Mouse (Mus musculus) heart, adult 2 months (tissue): ENCODE data around the gene Nrxn3. TPM values are rescaled to one million over a fixed set of nuclear protein-coding genes. Genes with fewer than 3 reads are reported as not detected.

Experiments used
- DNase-seq, 2 experiments: peaks; one replicate each; pipeline ENCODE4 v3.0.0; 2021
- H3K27ac ChIP-seq: fragments of 200-600 bp; 2 replicates; pipeline ENCODE4 v1.8.1; 2022
- H3K27me3 ChIP-seq: fragments of 200-500 bp; 2 replicates; pipeline ENCODE4 v1.6.1; 2012; ENCODE audit warnings: mild to moderate bottlenecking, low read length, inconsistent platforms, mixed read lengths; ENCODE audit not compliant: control insufficient read depth, insufficient read depth
- H3K36me3 ChIP-seq: fragments of 200-500 bp; 2 replicates; pipeline ENCODE4 v1.6.1; 2012; ENCODE audit warnings: low read length, inconsistent platforms; ENCODE audit not compliant: control insufficient read depth, insufficient read depth
- H3K4me1 ChIP-seq: fragments of 200-500 bp; 2 replicates; pipeline ENCODE4 v1.6.1; 2011; ENCODE audit warnings: low read length; ENCODE audit not compliant: control insufficient read depth, insufficient read depth
- H3K4me3 ChIP-seq: fragments of 200-600 bp; 2 replicates; pipeline ENCODE4 v1.8.1; 2022
- H3K79me2 ChIP-seq: fragments of 200-500 bp; replicated peaks from 2 replicates; pipeline ENCODE4 v1.6.1; 2012; ENCODE audit warnings: mild to moderate bottlenecking, inconsistent platforms, low read length, moderate library complexity, mixed read lengths; ENCODE audit not compliant: control insufficient read depth, insufficient read depth
- H3K9ac ChIP-seq: fragments of 200-500 bp; 2 replicates; pipeline ENCODE4 v1.6.1; 2012; ENCODE audit warnings: low read depth, mild to moderate bottlenecking, control low read depth, inconsistent platforms, low read length, mixed read lengths
- CTCF ChIP-seq: fragments of 200-600 bp; IDR thresholded peaks from 2 replicates; pipeline ENCODE4 v1.8.1; 2022; ENCODE audit warnings: antibody characterized with exemption, mild to moderate bottlenecking, moderate library complexity
- EP300 ChIP-seq: fragments of 200-500 bp; IDR thresholded peaks from 2 replicates; pipeline ENCODE4 v1.6.1; 2011; ENCODE audit warnings: low read depth, low read length, control low read depth; ENCODE audit not compliant: insufficient read depth
- POLR2A ChIP-seq: fragments of 200-500 bp; IDR thresholded peaks from 2 replicates; pipeline ENCODE4 v1.6.1; 2011; ENCODE audit warnings: mild to moderate bottlenecking, low read depth, low read length, control low read depth; ENCODE audit not compliant: insufficient read depth
- WGBS: fragments of 180-500 bp; shearing (Covaris S2); methylation state at CpG from one replicate; pipeline ENCODE4 v1.1.7; 2018; 5-methylcytosine and 5-hydroxymethylcytosine counted together
- intact Hi-C: fragments of 180-260 bp; cut with DNase I; formaldehyde crosslinking; loops from one replicate; pipeline ENCODE4 v1.15.1; 2025
- polyA plus RNA-seq: library from polyadenylated mRNA; depleted of rRNA; stranded (reverse); fragments of >200 nt; gene quantifications from 2 replicates; pipeline ENCODE4 v1.2.3, GENCODE M21; 2012
- total RNA-seq, 2 experiments: library from RNA; stranded (reverse); gene quantifications; 2 replicates each; pipeline ENCODE4 v1.2.3; 2021

The Nrxn3 gene
- total and polyA plus RNA-seq, 3 experiments = 0.18 to 0.31 TPM; not detected in 1

GRCm38 (mm10) chr12:89854355-89854754, 1131.7 kb downstream of the Nrxn3 start:
- no peak overlapping the region for H3K27ac ChIP-seq
- no peaks in the 10 kb centered on the region for H3K27me3 ChIP-seq
- no peaks in the 10 kb centered on the region for H3K36me3 ChIP-seq
- H3K4me1 ChIP-seq = no peaks in the 10 kb centered on the region
- 60% methylated on average over 4 of the region's 4 CpGs for WGBS
- intact Hi-C loops = no loop called here
- H3K9ac ChIP-seq = no peak overlapping the region
- DNase-seq = no peak
- no peak for TF ChIP-seq POLR2A
- no peak for TF ChIP-seq CTCF
- TF ChIP-seq EP300 = no peak
- no peak overlapping the region for H3K4me3 ChIP-seq
- H3K79me2 ChIP-seq = no peaks in the 10 kb centered on the region

GRCm38 (mm10) chr12:89867124-89867523, 1144.4 kb downstream of the Nrxn3 start:
- Histone ChIP-seq H3K27me3 (no peaks in the 10 kb centered on the region), H3K36me3 (no peaks in the 10 kb centered on the region), H3K79me2 (no peaks in the 10 kb centered on the region), H3K9ac (no peak overlapping the region), H3K4me1 (no peaks in the 10 kb centered on the region), H3K27ac (no peak overlapping the region), H3K4me3 (no peak overlapping the region)
- DNase-seq = no peak
- no peak for TF ChIP-seq EP300
- TF ChIP-seq CTCF = no peak
- TF ChIP-seq POLR2A = no peak
- intact Hi-C loops = no loop called here

- Histone ChIP-seq H3K27ac (no peak overlapping the region), H3K27me3 (no peaks in the 10 kb centered on the region), H3K4me3 (no peak overlapping the region), H3K36me3 (no peaks in the 10 kb centered on the region), H3K9ac (no peak overlapping the region), H3K4me1 (no peaks in the 10 kb centered on the region), H3K79me2 (no peaks in the 10 kb centered on the region)
- WGBS = 72% methylated on average over 8 of the region's 8 CpGs
- intact Hi-C loops = no loop called here
- TF ChIP-seq POLR2A (no peak), EP300 (no peak), CTCF (no peak)
- no peak for DNase-seq
These were observed 1160.1 kb downstream of the Nrxn3 start for GRCm38 (mm10) chr12:89882617-89883370.

GRCm38 (mm10) chr12:89884576-89884975, 1161.9 kb downstream of the Nrxn3 start:
- intact Hi-C loops = no loop called here
- Histone ChIP-seq H3K4me3 (no peak overlapping the region), H3K27me3 (no peaks in the 10 kb centered on the region), H3K27ac (no peak overlapping the region), H3K4me1 (no peaks in the 10 kb centered on the region), H3K36me3 (no peaks in the 10 kb centered on the region), H3K9ac (no peak overlapping the region), H3K79me2 (no peaks in the 10 kb centered on the region)
- no peak for DNase-seq
- TF ChIP-seq CTCF = no peak
- TF ChIP-seq EP300 = no peak
- 88% methylated on average over 1 of the region's 1 CpGs for WGBS

- Histone ChIP-seq H3K4me3 (no peak overlapping the region), H3K4me1 (no peaks in the 10 kb centered on the region), H3K27me3 (no peaks in the 10 kb centered on the region), H3K9ac (no peak overlapping the region), H3K36me3 (no peaks in the 10 kb centered on the region), H3K79me2 (no peaks in the 10 kb centered on the region), H3K27ac (no peak overlapping the region)
- intact Hi-C loops = no loop called here
- TF ChIP-seq CTCF (no peak), POLR2A (no peak)
- WGBS = 55% methylated on average over 3 of the region's 3 CpGs
- no peak for DNase-seq
These were observed 1166.0 kb downstream of the Nrxn3 start for GRCm38 (mm10) chr12:89888647-89889046.

- H3K27me3 ChIP-seq = no peaks in the 10 kb centered on the region
- H3K9ac ChIP-seq = no peak overlapping the region
- no peak for DNase-seq
- H3K4me3 ChIP-seq = no peak overlapping the region
- no peaks in the 10 kb centered on the region for H3K79me2 ChIP-seq
- intact Hi-C loops = no loop called here
- no peak overlapping the region for H3K27ac ChIP-seq
- no peaks in the 10 kb centered on the region for H3K36me3 ChIP-seq
- no peaks in the 10 kb centered on the region for H3K4me1 ChIP-seq
- TF ChIP-seq EP300 (no peak), POLR2A (no peak), CTCF (no peak)
- WGBS = 52% methylated on average over 2 of the region's 2 CpGs
These were observed 1174.2 kb downstream of the Nrxn3 start for GRCm38 (mm10) chr12:89896901-89897300.
